Mouse (Mus musculus) heart, postnatal 0 days (tissue): ENCODE measurements around the gene Esrra. TPM values are rescaled to one million over a fixed set of nuclear protein-coding genes. Genes with fewer than 3 reads are reported as not detected.
"Not testable (repeated sequence)": the region's sequence is repeated elsewhere in the genome, so short reads cannot be mapped to it uniquely, and the experiment has no call there.

Experiments
- ATAC-seq: fragments of 200-750 bp; cut with Nextera tagmentation; 2 replicates; pipeline ENCODE4 v1.8.0; 2017; ENCODE audit warnings: low read depth, moderate number of reproducible peaks, moderate library complexity; ENCODE audit not compliant: insufficient read depth
- DNase-seq: peaks from one replicate; pipeline ENCODE4 v3.0.0-alpha.2; 2016; ENCODE audit warnings: low spot score
- H3K27ac ChIP-seq: fragments of 300-500 bp; sonication (generic); 2 replicates; pipeline ENCODE4 v1.5.1; 2014; ENCODE audit warnings: low read depth, mild to moderate bottlenecking
- H3K27me3 ChIP-seq: fragments of 300-500 bp; sonication (generic); 2 replicates; pipeline ENCODE4 v1.6.1; 2014; ENCODE audit warnings: low read length, mixed read lengths; ENCODE audit not compliant: control insufficient read depth, insufficient read depth
- H3K36me3 ChIP-seq: fragments of 300-500 bp; sonication (generic); replicated peaks from 2 replicates; pipeline ENCODE4 v1.6.1; 2014; ENCODE audit warnings: low read length, mixed read lengths; ENCODE audit not compliant: control insufficient read depth, insufficient read depth
- H3K4me1 ChIP-seq: fragments of 300-500 bp; sonication (generic); 2 replicates; pipeline ENCODE4 v1.6.1; 2014; ENCODE audit warnings: antibody characterized with exemption; ENCODE audit not compliant: control insufficient read depth, insufficient read depth
- H3K4me2 ChIP-seq: fragments of 300-500 bp; sonication (generic); 2 replicates; pipeline ENCODE4 v1.6.1; 2014; ENCODE audit warnings: low read depth, mild to moderate bottlenecking, low read length, moderate library complexity
- H3K4me3 ChIP-seq: fragments of 300-500 bp; sonication (generic); 2 replicates; pipeline ENCODE4 v1.5.1; 2014; ENCODE audit warnings: low read depth, low read length
- H3K9ac ChIP-seq: fragments of 300-500 bp; sonication (generic); replicated peaks from 2 replicates; pipeline ENCODE4 v1.6.1; 2014; ENCODE audit warnings: low read depth, low read length, mixed read lengths
- H3K9me3 ChIP-seq: fragments of 300-500 bp; sonication (generic); replicated peaks from 2 replicates; pipeline ENCODE4 v1.6.1; 2016; ENCODE audit warnings: low read length; ENCODE audit not compliant: control insufficient read depth
- CTCF ChIP-seq: IDR thresholded peaks from 2 replicates; pipeline ENCODE4 v1.5.1; 2016; ENCODE audit warnings: antibody characterized with exemption, control low read depth, low read depth
- EP300 ChIP-seq: IDR thresholded peaks from 2 replicates; pipeline ENCODE4 v1.6.1; 2016; ENCODE audit warnings: antibody characterized with exemption, low read depth
- WGBS: fragments of 180-500 bp; shearing (Covaris S2); extraction: QIAGEN DNeasy Blood & Tissue Kit; methylation state at CpG from one replicate; pipeline ENCODE4 v1.1.7; 2014; 5-methylcytosine and 5-hydroxymethylcytosine counted together
- polyA plus RNA-seq: library from polyadenylated mRNA; unstranded; fragments of >200 nt; fragmentation: Nextera tagmentation; extraction: Ambion mirVana; gene quantifications from 2 replicates; pipeline ENCODE4 v1.2.1, GENCODE M21; 2015
- total RNA-seq: library from RNA; depleted of rRNA; stranded (reverse); fragments of >200 nt; gene quantifications from 2 replicates; pipeline ENCODE4 v1.2.3, GENCODE M21; 2014; ENCODE audit warnings: low replicate concordance

Gene Esrra
- total and polyA plus RNA-seq, 2 experiments from 2014 or later: 51.7 to 189 TPM

DNA sequence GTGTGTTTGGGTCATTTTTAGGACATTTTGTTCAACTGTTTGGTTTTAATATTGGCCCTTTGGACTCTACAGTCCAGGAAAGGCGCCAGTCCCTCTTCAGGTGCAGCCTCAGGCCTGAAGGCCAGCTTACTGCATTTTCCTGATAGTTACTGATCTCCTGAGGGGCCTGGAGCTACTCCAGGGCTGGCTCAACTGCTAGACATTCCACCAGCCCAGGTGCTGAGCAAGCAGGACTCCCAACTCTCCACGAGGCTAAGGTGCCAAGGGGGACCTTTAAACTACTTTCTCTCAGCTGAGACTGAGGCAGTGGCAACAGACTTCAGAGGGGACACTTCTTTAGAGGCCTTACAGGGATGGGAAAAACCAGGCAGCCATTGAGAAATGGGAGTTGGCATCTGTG is 16.8 kb downstream of the Esrra start:
- no peaks in the 10 kb centered on the region for H3K27me3 ChIP-seq
- peaks cover 24% of the 10 kb centered on the region for H3K36me3 ChIP-seq
- H3K9ac ChIP-seq: no peak overlapping the region
- H3K4me3 ChIP-seq: no peak overlapping the region
- H3K4me1 ChIP-seq: peaks cover 12% of the 10 kb centered on the region
- DNase-seq: no peak
- no peak overlapping the region for H3K4me2 ChIP-seq
- TF ChIP-seq EP300: no peak
- no peak for TF ChIP-seq CTCF
- H3K27ac ChIP-seq: no peak overlapping the region
- ATAC-seq: no peak
- WGBS: 74% methylated on average over 2 of the region's 2 CpGs
- H3K9me3 ChIP-seq: no peaks in the 10 kb centered on the region

DNA sequence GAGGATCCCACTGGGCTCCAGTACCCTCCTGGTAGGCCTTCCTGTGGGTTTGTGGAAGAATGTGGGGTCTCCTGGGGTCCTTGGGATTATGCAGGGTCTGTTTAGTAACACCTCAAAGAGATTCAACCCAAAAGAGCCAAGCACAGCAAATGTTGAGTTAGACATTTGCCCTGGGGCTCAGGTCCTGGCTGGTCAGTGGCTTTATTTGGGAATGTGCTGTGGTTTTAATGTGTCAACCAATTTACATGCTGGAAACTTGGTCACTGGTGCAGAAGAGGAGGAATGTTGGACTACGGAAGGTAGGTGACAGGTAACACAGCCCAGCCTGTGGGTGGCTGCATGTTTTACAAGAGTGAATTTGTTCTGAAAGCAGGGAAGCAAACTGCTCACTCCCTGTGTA is 18.6 kb downstream of the Esrra start:
- H3K9me3 ChIP-seq: no peaks in the 10 kb centered on the region
- 88% methylated on average over 1 of the region's 1 CpGs for WGBS
- no peak for ATAC-seq

DNA sequence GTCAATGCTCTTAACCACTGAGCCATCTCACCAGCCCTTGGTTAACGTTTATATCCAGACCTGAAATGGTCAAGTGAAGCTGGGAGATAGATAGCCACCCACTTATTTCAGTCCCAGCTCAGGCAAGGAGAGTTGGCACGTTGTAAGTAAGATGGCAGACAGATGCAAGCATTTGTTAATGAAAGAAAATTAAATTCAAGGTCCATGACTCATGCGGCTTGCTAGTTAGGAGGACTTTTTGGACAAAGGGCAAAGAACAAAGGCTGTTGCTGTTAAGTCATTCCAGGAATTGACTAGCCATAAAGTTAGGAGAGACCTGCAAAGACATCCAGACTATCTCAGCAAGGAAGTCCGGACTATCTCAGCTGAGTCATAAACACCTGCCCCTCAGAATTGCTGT is 22.0 kb downstream of the Esrra start:
- H3K27ac ChIP-seq: no peak overlapping the region
- no peak overlapping the region for H3K4me3 ChIP-seq
- no peak overlapping the region for H3K9ac ChIP-seq
- no peaks in the 10 kb centered on the region for H3K27me3 ChIP-seq
- no peak for DNase-seq
- 0 out of 2 replicates have a peak, but pooled peaks cover under 1% of the 10 kb centered on the region for H3K36me3 ChIP-seq
- H3K4me2 ChIP-seq: no peak overlapping the region
- peaks cover 4% of the 10 kb centered on the region; the same call in 1 of the 2 replicates for H3K9me3 ChIP-seq
- no peak for ATAC-seq
- TF ChIP-seq EP300: no peak
- 82% methylated on average over 4 of the region's 4 CpGs for WGBS
- no peaks in the 10 kb centered on the region for H3K4me1 ChIP-seq

More for the DNA sequence above, 18.6 kb downstream of the Esrra start:
- no peaks in the 10 kb centered on the region for H3K27me3 ChIP-seq
- H3K4me3 ChIP-seq: no peak overlapping the region
- TF ChIP-seq CTCF: no peak
- no peak for TF ChIP-seq EP300
- no peak for DNase-seq
- H3K27ac ChIP-seq: no peak overlapping the region
- no peak overlapping the region for H3K9ac ChIP-seq
- peaks cover 5% of the 10 kb centered on the region; the same call in 1 of the 2 replicates for H3K4me1 ChIP-seq
- no peak overlapping the region for H3K4me2 ChIP-seq
- peaks cover 24% of the 10 kb centered on the region for H3K36me3 ChIP-seq

DNA sequence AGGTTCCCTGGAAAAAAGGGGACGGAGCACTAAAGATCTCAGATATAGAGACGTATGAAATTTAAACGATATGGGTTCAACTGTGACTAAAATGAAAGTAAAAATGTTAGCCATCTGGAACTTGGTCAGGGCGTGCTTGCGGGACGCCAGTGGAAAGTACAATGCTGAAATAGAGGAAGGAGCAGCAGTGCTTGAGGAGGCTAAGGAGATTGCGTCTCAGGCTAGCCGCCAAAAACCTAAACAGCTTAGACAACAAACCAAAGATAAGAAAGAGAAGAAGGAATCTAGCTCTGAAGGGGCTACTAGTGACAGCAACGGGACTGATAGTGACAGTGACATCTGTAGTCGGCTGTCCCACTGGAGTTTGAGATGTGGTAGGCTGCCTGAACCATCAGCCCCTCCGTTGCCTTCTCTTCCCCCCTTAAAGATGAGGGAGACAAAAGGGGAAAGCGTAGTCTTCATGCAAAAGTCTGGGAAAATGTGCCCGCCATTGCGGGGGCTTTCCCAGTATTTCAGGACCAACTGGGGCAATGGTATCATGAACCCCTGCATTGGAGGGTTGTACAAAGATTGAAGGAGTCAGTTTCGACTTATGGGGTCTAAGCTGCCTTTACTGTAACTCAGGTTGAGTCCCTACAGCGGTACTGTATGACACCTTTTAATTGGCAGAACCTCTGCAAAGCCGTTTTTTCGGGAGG is 25.9 kb downstream of the Esrra start:
- not testable (repeated sequence) for H3K4me2 ChIP-seq, H3K9ac ChIP-seq, DNase-seq, H3K36me3 ChIP-seq, H3K4me1 ChIP-seq, H3K4me3 ChIP-seq, H3K9me3 ChIP-seq, H3K27me3 ChIP-seq, ATAC-seq, H3K27ac ChIP-seq
- 67% methylated on average over 18 of the region's 18 CpGs for WGBS

DNA sequence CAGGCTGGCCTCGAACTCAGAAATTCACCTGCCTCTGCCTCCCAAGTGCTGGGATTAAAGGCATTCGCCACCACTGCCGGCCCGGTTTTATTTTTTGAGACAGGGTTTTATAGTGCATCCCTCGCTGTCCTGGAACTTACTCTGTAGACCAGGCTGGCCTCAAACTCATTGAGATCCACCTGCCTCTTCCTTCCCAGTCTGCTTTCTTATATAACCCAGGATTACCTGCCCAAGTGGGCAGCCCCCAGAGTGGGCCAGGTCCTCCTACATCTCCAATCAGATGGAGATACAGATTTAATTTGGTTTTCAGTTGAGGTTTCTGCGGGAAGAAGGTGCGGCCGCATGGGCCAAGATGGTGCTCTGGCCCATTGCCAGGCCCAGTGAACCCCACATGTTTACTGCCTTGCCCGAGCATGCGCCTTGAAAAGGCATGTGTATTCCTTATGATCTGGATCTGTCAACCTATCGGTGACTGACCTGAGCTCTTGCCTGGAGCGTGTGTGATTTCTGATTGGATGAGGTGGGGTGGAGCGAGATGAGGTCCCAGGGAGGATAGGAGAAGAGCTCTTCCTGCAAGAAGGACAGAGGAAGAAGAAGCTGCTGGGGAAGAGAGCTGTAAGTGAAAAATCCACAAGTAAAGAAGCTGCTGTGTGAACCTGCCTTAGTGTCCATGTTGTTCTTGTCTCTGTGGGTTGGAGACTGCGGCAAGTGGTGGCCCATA is 27.7 kb downstream of the Esrra start:
- no peak for TF ChIP-seq CTCF
- TF ChIP-seq EP300: no peak
- DNase-seq (no peak), ATAC-seq (no peak)
- peaks cover 4% of the 10 kb centered on the region; the same call in 1 of the 2 replicates for H3K9me3 ChIP-seq
- H3K27ac ChIP-seq: no peak overlapping the region
- H3K9ac ChIP-seq: no peak overlapping the region
- no peaks in the 10 kb centered on the region for H3K36me3 ChIP-seq
- no peaks in the 10 kb centered on the region for H3K27me3 ChIP-seq
- WGBS: 89% methylated on average over 14 of the region's 14 CpGs
- H3K4me3 ChIP-seq: no peak overlapping the region
- H3K4me1 ChIP-seq: no peaks in the 10 kb centered on the region
- H3K4me2 ChIP-seq: no peak overlapping the region
